Mouse (Mus musculus) left cerebral cortex, adult 8-10 months (tissue): ENCODE measurements around the gene Ttll12. TPM values are rescaled to one million over a fixed set of nuclear protein-coding genes. Genes with fewer than 3 reads are reported as not detected.

ENCODE experiments used
- DNase-seq, 2 experiments: peaks; one replicate each; pipeline ENCODE4 v3.0.0; 2022; ENCODE audit warnings: low spot score in 2 of 2
- total RNA-seq, 4 experiments: library from RNA; stranded (reverse); gene quantifications; 2 replicates each; pipeline ENCODE4 v1.2.4; 2022

The Ttll12 gene
- 10 to 100 TPM in 1 of 4 experiments, 1 to 10 TPM in 3; 9.3 to 10.6 (median 10.0) TPM for total RNA-seq

DNA sequence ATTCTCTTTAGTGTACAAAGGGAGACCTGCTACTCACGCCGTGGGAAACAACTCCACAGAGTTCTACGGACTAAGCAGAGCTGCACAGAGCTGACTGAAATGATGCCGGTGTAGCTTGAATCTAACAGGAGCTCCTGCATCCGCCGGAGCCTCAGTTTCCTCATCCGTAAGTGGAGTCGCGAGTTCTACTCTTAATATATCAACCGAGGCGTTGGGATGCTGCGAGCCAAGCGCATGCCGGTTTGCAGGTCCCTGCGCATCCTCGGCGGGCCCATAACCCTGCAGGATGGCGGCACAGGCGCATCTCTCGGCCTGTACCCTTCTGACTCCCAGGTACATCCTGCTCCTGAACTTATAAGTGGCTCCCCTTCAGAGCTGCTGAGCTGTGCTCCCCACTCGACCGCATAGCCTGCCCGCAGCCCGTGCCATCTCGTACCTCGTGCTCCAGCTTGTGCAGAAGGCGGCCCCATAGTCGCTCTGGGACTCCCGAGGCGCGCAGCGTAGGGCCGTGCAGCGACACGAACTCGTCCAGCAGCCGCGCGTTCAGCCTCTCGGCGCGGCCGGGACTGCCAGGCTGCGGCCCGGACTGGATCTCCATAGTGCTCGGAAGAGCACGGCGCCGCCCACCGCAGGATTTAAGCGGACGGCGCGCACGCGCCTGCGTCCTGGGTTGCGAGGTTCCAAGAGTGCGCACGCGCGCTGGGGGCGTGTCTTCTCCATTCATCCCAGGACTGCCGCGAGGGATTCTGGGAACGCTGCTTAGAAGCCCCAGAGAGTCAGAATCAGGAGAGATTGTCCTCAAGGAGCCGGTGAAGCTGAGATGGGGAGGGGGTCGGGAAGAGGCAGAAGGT is at the start of gene Ttll12:
TSS of gene Ttll12 (minus strand) at position 645 of the 851 bp plus-strand sequence.
- DNase-seq, result peak; percentile 86 to 92

DNA sequence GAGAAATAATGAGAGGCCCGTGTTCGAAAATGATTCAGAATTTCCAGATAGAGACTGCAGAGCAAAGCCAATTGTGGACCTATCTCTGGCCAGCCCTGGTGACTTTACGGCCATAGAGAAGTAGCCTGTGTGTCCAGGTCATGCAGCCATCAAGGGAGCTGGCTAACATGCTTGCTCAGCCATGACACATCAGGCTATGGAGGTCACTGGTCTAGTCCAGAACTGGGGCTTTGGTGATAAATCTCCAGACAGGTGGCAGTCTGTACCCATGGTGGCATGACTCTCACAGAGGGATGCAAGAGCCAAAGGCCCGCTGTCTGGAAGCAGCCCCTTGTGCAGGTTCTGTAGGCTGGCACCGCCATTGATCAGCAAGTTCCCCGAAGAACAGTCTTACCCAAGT is 47.6 kb upstream of the Ttll12 start:
- DNase-seq, result no peak

- no peak for DNase-seq
These were observed 45.3 kb upstream of the Ttll12 start for GRCm38 (mm10) chr15:83640208-83640607.

DNA sequence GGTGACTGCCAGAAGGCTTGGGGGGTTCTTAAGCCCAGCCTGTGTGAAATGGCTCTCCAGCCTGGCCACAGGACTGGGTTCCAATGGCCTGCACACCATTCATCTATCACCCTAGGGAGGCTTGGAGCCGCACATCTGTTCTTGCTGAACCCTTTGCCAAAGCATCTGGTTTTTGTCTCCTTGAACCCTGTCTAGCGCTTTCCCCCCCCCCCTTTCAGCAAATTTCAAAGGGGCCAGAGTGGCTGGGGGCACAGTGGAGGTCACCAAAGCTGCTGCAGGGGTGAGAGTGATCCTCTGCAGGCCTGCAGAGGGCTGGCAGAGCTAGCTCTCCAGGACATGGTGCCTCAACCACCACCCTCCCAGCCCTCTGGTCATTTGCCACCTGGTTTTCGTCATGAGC is 44.2 kb upstream of the Ttll12 start:
- no peak for DNase-seq

GRCm38 (mm10) chr15:83638196-83638899 is 43.4 kb upstream of the Ttll12 start:
- DNase-seq, result no peak

DNA sequence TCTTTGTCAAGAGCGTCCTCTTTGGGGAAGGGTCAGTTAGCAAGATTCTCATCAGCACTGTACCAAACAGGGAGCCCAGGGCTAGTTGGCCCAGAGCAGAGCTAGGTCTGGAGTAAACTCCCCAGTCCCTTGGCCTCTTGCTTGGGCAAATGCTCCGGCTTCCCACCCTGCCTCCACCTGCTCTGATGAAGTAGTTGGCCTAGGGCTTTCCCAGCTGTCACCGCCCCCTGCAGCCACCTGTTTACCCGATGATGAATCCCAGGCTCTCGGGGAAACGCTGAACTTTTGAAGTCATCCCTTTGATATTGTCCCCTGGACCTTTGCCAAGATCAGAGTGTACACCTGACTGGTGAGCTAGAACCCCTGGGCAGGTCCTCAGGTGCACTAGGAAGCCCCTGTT is 41.8 kb upstream of the Ttll12 start:
- DNase-seq, result no peak

GRCm38 (mm10) chr15:83635251-83635650 is 40.3 kb upstream of the Ttll12 start:
- no peak for DNase-seq

GRCm38 (mm10) chr15:83634076-83634475 is 39.1 kb upstream of the Ttll12 start:
- no peak for DNase-seq

DNA sequence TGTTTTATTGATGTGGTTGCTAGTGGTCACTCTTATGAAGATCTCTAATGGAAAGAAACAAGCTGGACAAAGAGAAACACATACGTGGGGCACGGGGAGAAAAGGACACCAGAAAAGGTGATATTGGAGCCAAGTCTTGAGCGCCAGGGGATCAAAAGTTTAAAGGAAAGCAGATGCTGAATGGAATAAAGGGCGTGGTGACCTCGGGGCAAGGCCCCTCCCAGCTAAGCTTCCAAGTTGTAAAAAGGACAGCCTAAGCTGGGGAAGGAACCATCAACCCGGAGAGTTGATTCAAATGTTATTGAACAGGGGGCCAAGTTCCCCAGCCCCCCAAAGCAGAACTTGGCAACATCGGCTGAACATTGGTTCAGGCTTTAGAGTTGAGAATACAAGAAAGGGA is 36.1 kb upstream of the Ttll12 start:
- no peak for DNase-seq

DNA sequence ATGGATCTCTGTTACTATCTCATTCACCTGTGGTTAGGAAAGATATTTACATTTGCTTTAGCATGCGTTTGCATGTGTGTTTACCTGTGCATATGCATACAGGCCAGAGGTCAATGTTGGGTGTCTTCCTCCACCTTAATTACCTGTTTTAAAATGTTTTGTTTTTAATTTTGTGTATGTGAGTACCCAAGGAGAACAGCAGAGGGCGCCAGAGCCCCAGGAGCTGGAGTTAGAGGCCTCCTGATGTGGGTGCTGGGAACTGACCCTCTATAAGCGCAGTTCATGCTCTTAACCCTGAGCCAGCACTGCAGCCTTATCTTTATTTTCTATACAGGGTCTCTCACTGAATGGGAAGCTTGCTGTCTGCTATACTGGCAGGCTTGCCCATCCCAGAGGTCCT is 34.8 kb upstream of the Ttll12 start:
- no peak for DNase-seq

- DNase-seq, result no peak
These were observed 31.2 kb upstream of the Ttll12 start for GRCm38 (mm10) chr15:83626142-83626645.

DNA sequence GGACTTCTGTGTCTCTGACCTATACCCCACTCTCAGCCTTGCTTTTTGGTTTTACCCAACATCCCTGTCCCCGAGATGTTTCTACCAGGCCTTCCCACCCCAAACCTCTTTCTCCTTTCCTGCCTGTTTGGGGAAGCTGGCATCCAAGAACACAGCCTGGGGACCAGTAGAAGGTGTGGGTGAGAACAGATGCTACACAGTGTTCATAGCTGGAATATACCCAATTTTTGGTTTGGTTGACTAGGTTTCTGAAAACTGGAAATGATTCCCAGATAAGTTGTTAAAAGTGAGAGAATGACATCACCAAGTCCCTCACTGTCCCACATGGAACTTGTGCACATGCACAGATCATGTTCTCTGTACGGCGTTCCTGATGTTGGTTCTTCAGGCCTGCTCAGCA is 20.3 kb upstream of the Ttll12 start:
- DNase-seq, result peak in 1 of 2 experiments; percentile 59

GRCm38 (mm10) chr15:83607115-83607802 is 12.3 kb upstream of the Ttll12 start:
- DNase-seq, result no peak

DNA sequence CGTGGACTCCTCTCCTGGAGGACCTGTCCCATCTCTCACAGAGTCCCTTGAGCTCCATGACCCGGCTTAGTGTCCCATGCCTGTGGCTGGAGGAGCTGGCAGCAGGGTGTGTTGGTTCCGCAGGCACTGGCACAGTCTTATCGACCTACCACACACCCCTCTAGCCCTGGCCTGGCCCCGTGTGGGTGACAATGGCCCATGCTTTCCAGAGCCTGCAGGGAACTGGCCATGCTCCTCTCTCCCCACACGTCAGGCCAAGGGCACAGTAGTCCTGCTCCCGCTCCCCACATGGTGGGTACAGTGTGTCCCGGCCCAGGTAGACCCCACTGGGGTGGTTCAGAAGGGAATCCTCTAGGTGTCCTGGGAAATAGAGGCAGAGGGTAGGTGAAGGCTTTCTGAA is 11.7 kb upstream of the Ttll12 start:
- DNase-seq, result no peak

GRCm38 (mm10) chr15:83606216-83606615 is 11.3 kb upstream of the Ttll12 start:
- DNase-seq, result no peak

DNA sequence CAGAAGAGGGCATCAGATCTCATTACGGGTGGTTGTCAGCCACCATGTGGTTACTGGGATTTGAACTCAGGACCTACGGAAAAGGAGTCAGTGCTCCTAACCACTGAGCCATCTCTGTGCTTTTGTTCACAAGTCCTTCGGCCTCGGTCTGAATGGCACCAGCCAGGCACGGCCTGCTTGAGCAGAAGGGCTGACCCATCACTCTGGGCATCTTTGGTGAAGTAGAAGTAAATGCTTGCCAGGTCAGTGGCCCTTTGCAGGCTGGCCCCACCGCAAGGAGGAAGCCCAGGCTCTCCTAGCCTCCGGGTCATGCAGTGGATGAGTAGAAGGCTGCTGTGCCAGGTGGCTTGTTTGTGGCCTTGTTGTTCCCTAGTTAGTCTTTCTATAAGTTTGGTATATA is 8.5 kb upstream of the Ttll12 start:
- DNase-seq, result no peak

GRCm38 (mm10) chr15:83603046-83603396 is 8.1 kb upstream of the Ttll12 start:
- DNase-seq, result no peak

- no peak for DNase-seq
These were observed 7.6 kb upstream of the Ttll12 start for GRCm38 (mm10) chr15:83602372-83603045.

- no peak for DNase-seq
These were observed 6.2 kb upstream of the Ttll12 start for GRCm38 (mm10) chr15:83601185-83601584.

DNA sequence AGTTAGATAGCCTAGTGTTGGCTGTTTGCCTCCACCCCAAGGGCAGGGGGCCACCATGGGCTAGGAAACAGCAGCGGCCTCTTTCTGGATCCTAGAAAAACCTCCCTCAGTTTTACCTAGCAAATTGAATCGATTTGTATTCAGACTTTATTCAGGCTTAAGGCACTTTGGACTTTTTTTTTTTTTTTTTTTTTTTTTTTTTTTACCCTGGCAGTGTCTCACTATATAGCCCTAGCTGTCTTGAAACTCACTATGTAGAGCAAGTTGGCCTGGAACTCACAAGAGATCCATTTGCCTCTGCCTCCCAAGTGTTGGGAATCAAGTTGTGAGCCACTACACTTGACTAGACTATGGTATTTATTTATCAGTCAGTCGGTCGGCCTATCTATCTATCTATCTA is 1.9 kb upstream of the Ttll12 start:
- DNase-seq, result no peak

DNA sequence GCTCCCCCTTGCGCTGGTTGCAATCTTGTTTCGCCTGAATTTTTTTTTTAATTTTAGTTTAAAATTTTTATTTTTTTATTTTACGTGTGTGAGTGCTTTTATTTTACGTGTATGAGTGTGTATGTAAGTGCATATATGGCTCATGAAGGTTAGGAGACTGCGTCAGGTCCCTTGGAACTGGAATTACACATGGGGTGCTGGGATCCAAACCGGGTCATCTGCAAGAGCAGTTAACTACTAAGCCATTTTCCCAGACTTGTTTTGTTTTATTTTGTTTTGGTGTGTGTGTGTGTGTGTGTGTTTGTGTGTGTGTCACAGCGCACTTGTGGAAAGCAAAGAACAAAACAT is 381 bp upstream of the Ttll12 start:
- no peak for DNase-seq
